Mouse (Mus musculus): ENCODE results near the gene Cox19.
"Not testable (repeated sequence)": the region's sequence is repeated elsewhere in the genome, so short reads cannot be mapped to it uniquely, and the experiment has no call there.

Cox19 gene

DNA sequence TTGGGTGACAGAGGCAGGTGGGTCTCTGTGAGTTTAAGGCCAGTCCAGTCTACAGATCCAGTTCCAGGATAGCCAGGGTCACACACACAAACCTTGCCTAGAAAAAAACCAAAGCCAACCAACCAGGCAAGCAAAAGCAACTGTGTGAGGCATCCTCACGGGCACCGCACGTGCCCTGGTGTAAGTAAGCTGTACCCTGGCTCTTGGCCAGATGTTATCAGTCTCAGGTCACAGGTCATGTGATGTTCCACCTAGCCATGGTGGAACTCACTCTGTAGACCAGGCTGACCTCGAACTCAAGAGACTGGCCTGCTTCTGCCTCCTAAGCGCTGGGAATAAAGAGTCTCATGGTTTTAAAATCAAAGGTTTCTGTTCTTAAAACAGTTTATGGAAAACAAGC is 8.0 kb upstream of the Cox19 start:
- DNase-seq, result no peak

DNA sequence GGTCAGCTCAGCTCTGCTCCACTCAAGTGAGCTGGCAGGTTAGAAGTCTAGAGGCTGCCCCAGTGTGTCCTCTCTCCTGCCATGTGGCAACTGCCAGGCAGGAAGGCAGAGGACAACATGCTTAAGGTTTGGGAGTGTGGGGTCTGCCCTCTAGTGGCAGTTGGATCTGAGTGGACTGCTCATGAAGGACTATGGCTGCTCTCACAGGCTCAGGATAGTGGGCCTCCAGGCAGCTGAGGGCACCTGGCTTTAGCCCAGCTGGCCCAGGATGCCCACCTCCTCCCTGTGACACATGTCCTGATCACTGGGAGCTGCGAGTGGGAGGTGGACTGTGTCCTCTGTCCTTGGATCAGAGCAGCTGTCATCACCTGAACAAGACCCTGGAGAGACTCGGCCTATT is 7.4 kb upstream of the Cox19 start:
- DNase-seq, result peak; percentile 60

DNA sequence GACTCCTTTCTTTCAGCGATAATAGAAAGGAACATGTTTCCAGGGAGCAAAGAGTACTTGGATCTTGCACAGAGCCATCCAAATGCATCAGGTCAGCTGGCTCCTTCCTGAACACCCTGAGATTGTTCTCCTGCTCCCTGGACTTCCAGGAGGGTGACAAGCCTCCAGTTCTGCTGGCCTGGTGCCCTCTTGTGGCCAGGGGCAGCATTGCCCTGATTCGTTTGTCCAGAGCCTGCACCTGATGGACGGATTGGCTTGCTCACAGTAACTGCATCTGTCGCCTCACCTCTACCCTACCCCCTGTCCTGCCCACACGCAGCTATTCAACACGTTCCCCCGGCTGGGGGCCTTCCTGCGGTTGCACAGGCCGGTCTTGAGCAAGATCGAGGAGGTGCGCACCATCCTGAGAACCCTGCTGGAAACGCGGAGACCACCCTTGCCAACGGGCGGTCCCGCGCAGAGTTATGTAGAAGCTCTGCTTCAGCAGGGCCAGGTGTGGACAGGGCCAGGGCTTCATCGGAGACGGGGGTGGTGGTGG is 4.1 kb upstream of the Cox19 start:
- peak; percentile 81 for DNase-seq

DNA sequence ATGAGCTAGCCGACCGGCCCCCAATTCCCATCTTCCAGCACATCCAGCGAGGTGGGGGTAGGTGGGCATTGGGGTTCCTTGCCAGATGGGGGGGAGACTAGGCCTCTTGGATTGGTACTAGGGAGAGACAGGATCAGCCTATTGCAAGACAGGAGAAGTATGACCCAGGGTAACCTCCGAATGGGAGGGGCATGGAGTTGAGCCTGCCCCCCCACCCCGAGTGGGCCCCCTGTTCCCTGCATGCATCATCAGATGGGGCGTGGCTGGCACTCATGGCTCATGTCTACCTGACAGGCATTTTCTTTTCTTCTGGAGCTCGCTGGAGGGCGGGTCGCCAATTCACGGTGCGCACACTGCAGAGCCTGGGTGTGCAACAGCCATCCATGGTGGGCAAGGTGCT is 2.7 kb upstream of the Cox19 start:
- DNase-seq, result no peak

DNA sequence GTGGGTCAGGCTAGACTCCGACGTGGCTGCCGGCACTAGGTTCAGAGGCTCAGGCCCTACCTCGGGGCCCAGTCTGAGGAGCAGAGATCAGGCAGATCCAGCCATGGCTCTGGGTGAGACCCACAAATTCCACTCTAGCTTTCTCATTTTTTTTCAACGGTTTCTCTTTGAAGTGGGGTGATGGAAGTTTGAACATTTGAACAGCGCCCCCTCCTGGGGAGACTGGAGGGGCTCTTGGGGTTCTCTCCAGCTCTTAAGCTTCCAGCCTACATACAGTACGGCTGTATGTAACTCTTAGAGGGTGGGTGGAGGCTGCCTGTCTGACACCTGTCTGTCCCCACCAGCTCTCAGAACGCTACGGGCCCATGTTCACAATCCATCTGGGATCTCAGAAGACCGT is 2.3 kb upstream of the Cox19 start:
- peak; percentile 77 for DNase-seq

DNA sequence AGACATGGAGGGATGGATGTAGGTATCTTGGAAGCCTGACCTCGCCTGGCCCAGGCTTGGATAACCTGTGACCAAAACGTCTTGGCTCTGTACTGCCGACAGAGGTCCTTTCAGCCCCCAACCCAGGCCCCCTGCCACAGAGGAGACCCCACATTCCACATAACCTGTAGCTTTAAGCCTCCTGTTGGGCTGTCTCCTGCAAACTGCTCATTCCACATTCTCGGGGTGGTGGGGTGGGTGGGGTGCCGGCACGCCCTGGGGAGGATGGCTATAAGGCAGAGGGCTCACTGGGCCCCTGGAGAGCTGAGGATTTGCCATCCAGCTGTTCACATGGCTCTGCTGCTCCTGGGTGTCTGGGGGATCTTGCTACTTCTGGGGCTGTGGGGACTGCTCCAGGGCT is 1.1 kb upstream of the Cox19 start, which contains the start of gene Cyp2w1:
Gene Cyp2w1, plus strand, starts transcription at position 301 of the 400 bp plus-strand sequence.
- no peak for DNase-seq

DNA sequence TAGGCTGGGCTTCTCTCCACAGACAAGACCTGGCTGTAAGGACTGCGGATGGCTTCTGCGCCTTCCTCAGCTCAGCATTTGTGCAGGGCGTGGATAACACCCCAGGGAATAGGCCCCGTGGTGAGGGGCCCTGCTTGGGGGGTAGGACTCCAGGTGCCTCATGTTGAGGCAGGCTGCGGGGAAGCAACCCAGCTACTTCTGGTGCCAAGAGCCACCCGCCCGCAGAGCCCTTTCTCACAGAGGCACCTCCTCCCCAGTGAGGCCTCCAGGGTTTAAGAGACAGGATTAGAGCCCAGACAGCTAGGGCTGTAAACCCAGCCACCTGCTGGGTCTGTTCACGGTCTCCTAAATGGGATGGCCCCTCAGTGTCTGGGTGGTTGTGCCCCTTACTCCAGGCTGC is 410 bp upstream of the Cox19 start:
- peak; percentile 72 for DNase-seq

DNA sequence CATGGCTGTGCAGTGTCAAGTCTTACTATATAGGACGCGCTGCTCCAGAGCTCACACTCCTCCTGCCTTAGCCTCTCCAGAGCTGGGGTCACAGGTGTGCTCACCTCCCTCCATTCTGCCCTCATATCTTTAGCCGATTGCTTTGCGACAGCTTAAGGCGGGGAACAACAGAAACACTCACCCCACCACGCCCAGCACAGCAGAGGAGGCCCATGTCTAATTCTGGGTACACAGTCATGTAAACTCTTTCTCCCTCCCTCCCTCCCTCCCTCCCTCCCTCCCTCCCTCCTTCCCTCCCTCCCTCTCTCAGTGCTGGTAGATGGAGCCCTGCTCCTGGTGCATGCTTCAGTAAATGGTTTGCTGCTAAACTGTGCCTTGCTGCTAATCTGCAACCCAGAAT is 1.5 kb downstream of the Cox19 start:
- DNase-seq, result no peak

DNA sequence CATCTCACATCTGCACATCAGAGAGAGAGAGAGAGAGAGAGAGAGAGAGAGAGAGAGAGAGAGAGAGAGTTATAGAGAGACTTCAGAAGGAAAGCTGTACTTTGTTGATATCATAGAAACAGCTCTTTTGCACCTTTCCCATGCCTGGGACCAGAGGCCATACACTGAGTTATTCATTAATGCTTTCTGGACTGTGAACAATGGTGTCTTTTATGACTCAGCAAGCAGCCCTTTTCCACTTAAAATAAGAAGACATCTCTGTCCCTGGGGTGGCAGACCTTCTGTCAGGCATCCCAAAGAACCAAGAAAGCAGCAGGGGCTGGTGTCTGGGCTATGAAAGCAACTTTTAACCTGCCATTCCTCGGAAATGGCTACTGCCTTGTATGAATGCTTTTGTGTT is 4.0 kb downstream of the Cox19 start:
- no peak for DNase-seq

DNA sequence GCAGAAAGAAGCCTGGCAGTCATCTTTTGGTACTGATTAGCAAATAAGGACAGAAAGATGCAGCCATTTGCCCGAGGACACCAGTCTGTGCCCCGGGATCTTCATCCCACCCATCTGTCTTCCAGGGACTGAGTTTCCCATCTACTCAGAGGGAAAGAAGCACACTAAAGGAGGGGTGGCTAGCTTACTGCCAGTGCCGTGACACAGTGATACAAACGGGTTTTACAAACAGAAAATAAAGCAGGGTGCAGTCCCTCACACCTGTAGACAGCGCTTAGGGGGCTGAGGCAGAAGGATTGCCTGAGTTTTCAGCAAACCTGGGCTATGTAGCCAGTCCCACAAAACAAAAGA is 5.9 kb downstream of the Cox19 start:
- no peak for DNase-seq

DNA sequence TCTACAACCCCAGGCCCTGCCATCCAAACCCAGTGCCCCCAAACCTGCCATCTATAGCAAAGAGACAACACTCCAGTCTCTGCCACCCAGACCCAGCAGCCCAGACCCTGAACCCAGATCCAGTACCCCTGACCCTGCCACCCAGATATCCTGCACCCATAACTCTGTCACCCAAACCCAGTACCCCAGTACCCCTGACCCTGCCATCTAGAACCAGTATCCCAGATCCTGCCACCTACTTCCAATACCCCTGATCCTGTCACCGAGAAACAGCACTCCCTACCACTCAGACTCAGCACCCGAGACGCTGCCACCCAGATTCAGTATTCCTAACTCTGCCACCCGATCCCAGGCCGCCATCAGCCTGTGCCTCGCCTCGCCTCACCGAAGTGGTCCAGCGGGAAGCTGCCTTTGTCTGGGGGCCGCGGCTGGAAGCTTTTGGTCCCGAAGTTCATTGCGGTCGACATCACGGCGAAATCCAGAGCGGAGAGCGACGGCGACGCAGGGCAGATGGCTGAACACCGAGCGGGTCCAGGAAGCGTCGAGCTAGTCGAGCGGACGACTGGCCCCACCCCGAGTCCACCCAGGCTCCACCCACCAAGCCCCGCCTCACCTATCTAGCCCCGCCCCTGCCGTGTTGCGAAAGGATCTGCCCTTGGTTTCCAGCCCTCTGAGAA is 6.4 kb downstream of the Cox19 start:
- peak; percentile 96 for DNase-seq

DNA sequence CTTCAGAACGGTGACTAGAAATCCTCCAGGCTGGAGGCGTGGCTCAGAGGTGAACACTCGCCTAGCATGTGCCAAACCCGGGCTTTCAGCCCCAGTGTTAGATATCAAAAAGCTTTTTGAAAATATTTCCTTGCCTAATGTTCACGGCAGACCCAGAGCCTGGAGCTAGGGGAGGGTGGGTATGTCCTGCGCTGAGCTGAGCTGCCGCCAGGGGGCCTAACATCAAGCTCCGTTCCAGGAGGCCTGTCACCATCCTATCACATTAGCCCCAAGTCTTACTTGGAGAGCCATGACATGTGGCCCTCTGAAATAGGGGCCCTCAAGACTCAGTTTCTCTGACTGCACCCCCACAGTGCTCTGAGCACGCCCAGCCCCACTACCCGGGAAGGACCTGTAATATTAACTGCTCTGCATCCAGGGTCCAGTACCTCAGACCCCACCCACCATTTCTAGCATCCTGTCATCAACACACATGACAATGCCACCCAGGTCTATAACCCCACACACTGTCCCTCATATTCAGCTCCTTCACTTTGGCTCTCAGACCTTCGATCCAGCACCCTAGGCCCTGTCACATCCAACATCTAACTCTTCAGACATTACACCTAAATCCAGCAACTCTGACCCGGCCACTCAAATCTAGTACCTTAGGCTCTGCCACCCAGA is 7.1 kb downstream of the Cox19 start:
- DNase-seq, result peak; percentile 85

DNA sequence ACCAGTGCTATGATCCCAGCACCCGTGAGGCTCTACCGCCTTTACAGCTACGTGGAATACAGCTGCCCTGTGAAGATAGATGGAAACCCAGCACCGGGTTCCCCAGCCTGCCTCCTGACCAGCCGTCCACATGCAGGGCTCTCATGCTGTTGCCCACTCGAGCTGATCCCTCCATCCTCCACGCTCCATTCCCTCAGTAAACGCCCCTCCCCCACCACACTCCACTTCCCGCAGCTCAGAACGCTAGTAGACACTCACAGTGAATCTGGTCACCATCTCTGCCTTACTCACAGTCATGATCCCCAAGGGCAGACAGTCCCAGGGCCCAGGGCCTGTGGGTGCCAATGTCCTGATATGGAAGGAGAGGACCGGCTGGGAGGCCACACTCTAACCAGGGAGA is 12.3 kb downstream of the Cox19 start:
- no peak for DNase-seq

DNA sequence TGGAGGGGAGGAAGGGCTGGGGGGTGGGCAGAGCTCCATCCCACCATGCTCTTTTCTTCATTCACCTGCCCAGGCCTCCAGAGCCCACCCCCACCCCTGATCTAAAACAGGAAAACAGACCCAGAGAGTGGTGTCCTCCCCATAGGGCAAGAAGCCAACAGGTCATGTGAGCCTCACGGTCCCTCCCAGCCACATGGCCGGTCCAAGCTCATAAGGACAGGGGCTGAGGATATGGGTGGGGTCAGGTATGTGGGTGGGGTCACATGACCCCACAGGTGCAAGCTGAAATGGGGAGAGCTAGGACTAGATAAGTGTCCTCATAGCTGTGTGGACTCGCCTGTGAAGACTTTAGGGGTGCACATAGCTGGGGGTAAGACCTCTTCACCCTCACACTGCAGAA is 12.8 kb downstream of the Cox19 start:
- DNase-seq, result no peak

DNA sequence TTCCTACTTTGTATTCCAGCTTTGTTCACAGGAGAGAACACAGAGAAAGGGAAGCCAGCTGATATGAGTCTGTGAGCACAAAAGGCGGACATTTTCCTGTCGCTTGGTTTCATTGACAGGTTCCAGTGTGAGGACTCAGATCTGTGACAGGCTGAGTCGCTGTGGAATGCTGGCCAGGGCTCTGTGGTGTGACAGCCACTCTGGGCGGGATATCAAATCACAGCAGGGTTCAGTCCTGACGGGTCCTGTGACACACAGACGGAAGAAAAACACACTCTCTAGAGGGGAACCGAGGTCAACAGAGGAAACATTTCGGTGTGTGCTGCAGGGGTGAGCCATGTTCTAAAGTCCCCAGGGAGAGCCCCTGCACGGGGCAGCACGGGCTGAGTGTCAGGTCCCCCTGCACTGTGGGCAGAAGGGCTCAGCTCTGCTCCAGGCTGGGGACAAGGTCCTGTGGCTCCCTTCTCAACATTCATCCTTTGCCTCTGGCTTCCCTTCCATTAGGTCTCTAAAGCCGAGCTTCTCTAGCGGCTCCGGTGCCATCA is 13.3 kb downstream of the Cox19 start:
- no peak for DNase-seq

DNA sequence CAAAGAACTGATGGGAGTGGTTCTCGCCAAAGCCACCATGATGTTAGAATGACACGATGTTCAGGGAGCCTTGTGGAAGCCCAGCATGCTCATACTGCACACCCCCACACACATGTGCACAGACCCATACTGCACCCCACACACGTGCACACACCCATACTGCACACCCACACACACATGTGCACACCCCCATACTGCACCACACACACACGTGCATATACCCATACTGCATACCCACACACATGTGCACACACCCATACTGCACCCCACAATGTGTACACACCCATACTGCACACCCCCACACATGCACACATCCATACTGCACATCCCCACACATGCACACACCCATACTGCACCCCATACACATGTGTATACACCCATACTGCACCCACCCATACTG is 15.6 kb downstream of the Cox19 start:
- no peak for DNase-seq

DNA sequence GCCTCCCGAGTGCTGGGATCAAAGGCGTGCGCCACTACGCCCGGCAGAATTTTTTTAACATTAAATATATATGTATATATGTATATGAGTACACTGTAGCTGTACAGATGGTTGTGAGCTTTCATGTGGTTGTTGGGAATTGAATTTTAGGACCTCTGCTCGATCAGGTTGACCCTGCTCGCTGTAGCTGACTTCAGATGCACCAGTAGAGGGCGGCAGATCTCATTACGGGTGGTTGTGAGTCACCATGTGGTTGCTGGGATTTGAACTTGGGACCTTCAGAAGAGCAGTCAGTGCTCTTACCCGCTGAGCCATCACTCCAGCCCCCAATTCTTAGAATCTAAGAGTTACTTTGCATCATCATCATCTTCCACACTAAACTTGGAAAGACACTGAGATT is 16.8 kb downstream of the Cox19 start:
- not testable (repeated sequence) for DNase-seq

DNA sequence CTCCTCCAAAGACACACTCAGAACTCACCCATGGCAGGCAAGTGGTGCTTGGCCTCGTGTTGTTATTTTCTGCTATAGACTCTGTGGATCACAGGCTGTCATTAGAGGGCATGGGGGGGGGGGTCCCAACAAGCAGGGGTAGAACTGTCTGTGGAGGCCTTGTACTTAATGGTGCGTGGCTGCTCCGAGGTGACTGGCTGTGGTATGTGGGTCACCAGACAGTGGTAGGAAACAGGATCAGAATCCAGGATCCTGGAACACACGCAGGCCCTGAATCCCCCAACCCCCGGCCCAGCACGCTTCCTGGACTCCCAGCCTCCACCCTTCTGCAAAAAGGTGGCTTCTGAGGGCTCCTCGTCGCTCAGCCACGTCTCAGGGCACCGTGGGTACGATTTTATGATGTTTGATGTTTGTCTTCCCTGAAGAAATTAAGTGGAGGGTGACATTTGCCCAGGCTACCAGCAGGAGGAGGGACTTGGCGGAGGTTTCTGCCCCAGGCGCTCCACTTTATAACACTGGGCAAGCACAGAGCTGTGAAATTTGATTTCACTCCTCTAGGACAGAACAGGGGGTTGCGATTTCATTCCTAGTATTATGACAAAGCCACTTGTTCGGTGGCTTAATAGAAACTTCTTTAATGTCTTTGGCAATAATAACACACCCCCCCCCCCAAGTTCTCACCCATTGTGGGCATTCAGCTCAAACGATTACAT is 17.8 kb downstream of the Cox19 start:
- DNase-seq, result no peak

DNA sequence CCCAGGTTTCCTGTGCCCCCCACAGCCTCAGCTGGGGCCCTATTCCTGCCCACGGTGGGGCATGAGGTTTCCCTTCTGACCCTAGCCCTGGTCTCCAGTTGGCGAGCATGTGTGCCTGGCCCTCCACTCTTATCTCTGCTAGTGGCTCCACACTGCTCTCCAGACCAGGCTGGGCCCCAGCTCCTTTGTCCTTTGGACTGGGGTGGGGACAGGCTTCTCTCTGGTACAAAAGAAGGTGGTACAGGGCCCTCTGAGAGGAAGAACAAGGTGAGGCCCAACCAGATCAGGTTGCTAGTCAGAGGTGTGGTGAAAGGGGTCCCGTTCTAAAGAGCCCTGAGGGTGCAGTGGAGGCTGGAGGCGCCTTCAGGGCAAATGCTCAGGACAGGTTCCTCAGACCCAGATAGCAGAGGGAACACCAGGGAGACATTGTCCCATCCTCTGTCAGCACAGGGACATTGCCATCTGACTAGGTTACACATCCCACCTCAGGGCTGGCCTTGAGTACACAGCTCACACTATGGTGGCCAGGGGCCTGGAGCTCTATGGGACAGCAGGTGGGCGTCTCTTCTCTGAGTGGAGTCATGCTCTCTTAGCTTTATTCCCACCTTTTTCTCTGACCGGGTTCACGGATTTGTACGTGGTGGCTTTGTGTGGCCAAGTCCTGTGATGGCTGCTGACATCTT is 18.5 kb downstream of the Cox19 start:
- DNase-seq, result no peak

DNA sequence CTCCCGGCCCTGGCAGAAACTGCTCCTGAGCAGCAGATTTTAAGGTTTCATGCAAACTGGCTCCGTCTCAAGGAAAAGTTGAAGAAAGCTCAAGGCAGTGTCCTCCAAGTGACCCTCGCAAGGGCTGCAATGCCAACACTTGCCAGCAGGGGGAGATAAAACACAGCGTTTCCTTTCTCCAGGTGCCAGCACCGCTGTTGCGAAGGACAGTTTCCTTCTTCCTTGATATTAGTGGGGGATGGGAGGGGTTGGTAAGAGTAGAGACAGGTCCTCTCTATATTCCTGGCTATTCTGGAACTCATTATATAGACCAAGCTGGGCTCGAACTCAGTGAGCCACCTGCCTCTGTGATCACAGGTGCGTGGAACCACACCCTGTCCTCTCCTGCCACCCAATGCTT is 19.5 kb downstream of the Cox19 start:
- DNase-seq, result peak; percentile 75

DNA sequence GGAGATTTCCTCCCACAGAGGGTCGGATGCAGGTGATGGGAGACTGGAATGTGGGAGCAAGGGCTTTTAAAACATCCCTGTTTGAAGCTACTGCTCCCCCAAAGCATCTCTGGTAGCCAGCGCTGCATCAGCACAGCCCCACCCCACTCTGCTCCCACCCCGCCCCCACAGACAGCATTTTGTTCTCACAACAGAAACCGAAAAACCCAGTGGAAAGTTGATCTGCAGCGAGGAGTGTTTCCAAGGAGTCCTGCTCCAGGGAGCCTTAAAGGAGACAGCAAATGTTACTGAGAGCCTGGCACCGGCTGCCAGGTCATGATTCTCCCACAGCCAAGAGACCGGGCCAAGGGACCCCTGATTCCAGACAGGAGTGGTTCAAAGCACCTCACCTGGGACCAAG is 20.5 kb downstream of the Cox19 start:
- DNase-seq, result no peak

DNA sequence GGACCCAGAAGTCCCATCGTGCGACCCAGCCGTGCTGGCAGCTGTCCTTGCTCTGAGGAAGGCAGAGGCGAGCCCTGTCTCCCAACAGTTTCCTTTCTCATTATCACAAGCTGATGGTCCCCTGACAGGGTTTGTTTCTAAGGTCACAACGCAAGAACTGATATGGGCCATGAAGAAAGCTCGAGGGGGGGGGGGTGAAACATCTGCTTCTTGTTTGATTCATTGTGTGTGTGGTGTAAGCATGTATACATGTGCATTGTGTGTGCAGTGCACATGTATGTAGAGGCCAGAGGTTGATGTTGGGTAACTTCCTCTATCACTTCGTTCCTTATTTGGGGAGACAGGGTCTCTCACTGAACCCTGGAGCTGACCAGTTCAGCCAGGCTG is 23.6 kb downstream of the Cox19 start:
- no peak for DNase-seq

DNA sequence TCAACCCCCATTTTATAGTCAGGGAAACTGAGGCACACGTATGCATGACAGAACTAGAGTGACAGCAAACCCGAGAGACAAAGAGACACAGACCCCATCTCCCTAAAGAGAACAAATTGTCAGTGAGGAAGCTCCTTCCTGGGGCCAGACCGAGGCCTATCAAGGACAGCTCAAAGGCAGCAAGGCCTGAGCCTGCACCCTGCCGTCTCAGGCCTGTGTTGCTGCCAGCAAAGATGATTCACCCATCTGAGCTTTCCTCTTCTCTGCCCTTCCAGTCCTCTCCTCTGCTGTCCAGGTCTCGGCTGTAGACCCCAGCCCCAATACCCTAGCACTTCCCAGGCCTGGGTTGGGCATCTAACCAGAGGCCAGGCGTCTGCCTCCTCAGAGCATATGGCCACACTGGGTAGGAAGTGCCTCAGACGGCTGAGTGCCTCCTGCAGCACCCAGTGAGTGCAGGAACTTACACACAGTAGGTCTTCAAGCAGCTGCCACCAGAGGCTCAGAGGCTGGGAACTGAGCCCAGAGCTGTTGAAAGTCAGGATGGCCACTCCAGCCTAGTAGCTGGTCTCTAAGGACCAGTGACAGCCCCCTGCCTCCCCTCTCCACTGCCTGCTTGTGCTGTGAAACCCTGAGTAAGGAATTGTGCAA is 24.1 kb downstream of the Cox19 start:
- no peak for DNase-seq

Measured in thymus, postnatal 14 days (tissue).